Mouse (Mus musculus) MEL (cell line): ENCODE measurements around the gene Gchfr.

Experiments used
- CTCF ChIP-seq, 3 experiments: IDR thresholded peaks in 2 of 3; conservative IDR thresholded peaks in 1 of 3; 2 replicates each; pipeline ENCODE4 v1.5.1; 2011 to 2012; ENCODE audit warnings: low read length in 3 of 3, low read depth in 2 of 3, mild to moderate bottlenecking in 2 of 3, improper control_type of control experiment in 1 of 3, inconsistent platforms in 1 of 3, mixed read lengths in 1 of 3, moderate library complexity in 1 of 3; ENCODE audit not compliant: control insufficient read depth in 1 of 3, insufficient read depth in 1 of 3, poor library complexity in 1 of 3, severe bottlenecking in 1 of 3
- ELF1 ChIP-seq: IDR thresholded peaks from 2 replicates; pipeline ENCODE4 v1.6.1; 2014; ENCODE audit warnings: low read depth, mild to moderate bottlenecking, inconsistent platforms, low read length, improper control_type of control experiment, moderate library complexity
- EP300 ChIP-seq, 2 experiments: IDR thresholded peaks; 2 replicates each; pipeline ENCODE4 v1.6.1; 2011; ENCODE audit warnings: improper control_type of control experiment in 2 of 2, low read length in 2 of 2, low read depth in 1 of 2, mild to moderate bottlenecking in 1 of 2
- KAT2A ChIP-seq: conservative IDR thresholded peaks from 2 replicates; pipeline ENCODE4 v1.6.1; 2012; ENCODE audit warnings: low read depth, low read length, improper control_type of control experiment, inconsistent platforms
- MEF2A ChIP-seq: IDR thresholded peaks from 2 replicates; pipeline ENCODE4 v1.6.1; 2014; ENCODE audit warnings: low read depth, mild to moderate bottlenecking, inconsistent platforms, low read length, improper control_type of control experiment; ENCODE audit not compliant: poor library complexity, insufficient replicate concordance, severe bottlenecking; ENCODE audit errors: extremely low read depth
- ZMIZ1 ChIP-seq: IDR thresholded peaks from 2 replicates; pipeline ENCODE4 v1.6.1; 2012; ENCODE audit warnings: low read depth, mild to moderate bottlenecking, inconsistent platforms, low read length, improper control_type of control experiment, moderate library complexity

DNA sequence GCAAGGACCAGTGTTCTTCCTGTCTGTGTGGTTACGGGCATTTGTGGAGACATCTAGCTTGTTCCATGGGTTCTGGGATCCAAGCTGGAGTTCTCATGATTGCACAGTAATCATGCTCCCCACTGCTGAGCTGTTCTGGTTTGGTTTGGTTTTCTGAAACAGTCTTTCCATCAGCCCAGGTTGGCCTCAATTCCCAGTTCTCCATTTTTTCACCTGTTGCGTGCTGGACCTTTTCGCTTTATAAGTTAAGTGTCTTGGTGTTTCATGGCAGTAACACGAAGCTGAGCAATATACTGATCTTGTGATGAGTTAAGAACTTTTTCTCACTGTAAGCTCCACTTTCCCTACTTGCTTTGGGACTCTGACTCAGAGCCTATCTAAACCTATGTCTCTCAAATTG is 3.6 kb upstream of the Gchfr start:
- no peak for TF ChIP-seq MEF2A
- no peak for TF ChIP-seq ZMIZ1
- no peak for TF ChIP-seq KAT2A
- no peak for TF ChIP-seq CTCF (IDR thresholded peaks at IDR 0.05 in 2 of 3, conservative IDR thresholded peaks at IDR 0.05 in 1 of 3; ENCODE audit: control insufficient read depth in 1 of 3, insufficient read depth in 1 of 3, low read depth in 2 of 3, low read length in 3 of 3, poor library complexity in 1 of 3, severe bottlenecking in 1 of 3)
- no peak for TF ChIP-seq ELF1
- no peak for TF ChIP-seq EP300 (IDR thresholded peaks at IDR 0.05; ENCODE audit: low read depth in 1 of 2, low read length in 2 of 2)
